Mouse (Mus musculus) forebrain, embryonic 16.5 days (tissue): ENCODE results near the gene Mesp2. TPM values are rescaled to one million over a fixed set of nuclear protein-coding genes. Genes with fewer than 3 reads are reported as not detected.

Experiments used
- ATAC-seq: fragments of 200-750 bp; cut with Nextera tagmentation; 2 replicates; pipeline ENCODE4 v1.8.0; 2017; ENCODE audit warnings: mild to moderate bottlenecking, moderate library complexity
- H3K27ac ChIP-seq: fragments of 300-500 bp; sonication (generic); 2 replicates; pipeline ENCODE4 v1.5.1; 2014; ENCODE audit warnings: low read length, control low read depth
- H3K27me3 ChIP-seq: fragments of 300-500 bp; sonication (generic); replicated peaks from 2 replicates; pipeline ENCODE4 v1.6.1; 2014; ENCODE audit warnings: low read length; ENCODE audit not compliant: control insufficient read depth, insufficient read depth
- H3K36me3 ChIP-seq: fragments of 300-500 bp; sonication (generic); 2 replicates; pipeline ENCODE4 v1.6.1; 2014; ENCODE audit not compliant: control insufficient read depth, insufficient read depth
- H3K4me1 ChIP-seq: fragments of 300-500 bp; sonication (generic); replicated peaks from 2 replicates; pipeline ENCODE4 v1.6.1; 2014; ENCODE audit warnings: low read length; ENCODE audit not compliant: control insufficient read depth, insufficient read depth
- H3K4me2 ChIP-seq: fragments of 300-500 bp; sonication (generic); 2 replicates; pipeline ENCODE4 v1.6.1; 2014; ENCODE audit warnings: mild to moderate bottlenecking, low read length, control low read depth
- H3K4me3 ChIP-seq: fragments of 300-500 bp; sonication (generic); replicated peaks from 2 replicates; pipeline ENCODE4 v1.5.1; 2014; ENCODE audit warnings: mild to moderate bottlenecking, low read length, control low read depth
- H3K9ac ChIP-seq: fragments of 300-500 bp; sonication (generic); replicated peaks from 2 replicates; pipeline ENCODE4 v1.6.1; 2014; ENCODE audit warnings: low read depth, low read length, control low read depth
- H3K9me3 ChIP-seq: fragments of 300-500 bp; sonication (generic); 2 replicates; pipeline ENCODE4 v1.6.1; 2016; ENCODE audit warnings: low read length; ENCODE audit not compliant: control insufficient read depth
- WGBS: fragments of 180-500 bp; shearing (Covaris S2); extraction: QIAGEN DNeasy Blood & Tissue Kit; methylation state at CpG from one replicate; pipeline ENCODE4 v1.1.7; 2014; 5-methylcytosine and 5-hydroxymethylcytosine counted together
- polyA plus RNA-seq: library from polyadenylated mRNA; unstranded; fragments of >200 nt; fragmentation: Nextera tagmentation; extraction: Ambion mirVana; gene quantifications from 2 replicates; pipeline ENCODE4 v1.2.1, GENCODE M21; 2015

The Mesp2 gene
- polyA plus RNA-seq, 1 experiment from 2014 or later: 1.5 TPM

DNA sequence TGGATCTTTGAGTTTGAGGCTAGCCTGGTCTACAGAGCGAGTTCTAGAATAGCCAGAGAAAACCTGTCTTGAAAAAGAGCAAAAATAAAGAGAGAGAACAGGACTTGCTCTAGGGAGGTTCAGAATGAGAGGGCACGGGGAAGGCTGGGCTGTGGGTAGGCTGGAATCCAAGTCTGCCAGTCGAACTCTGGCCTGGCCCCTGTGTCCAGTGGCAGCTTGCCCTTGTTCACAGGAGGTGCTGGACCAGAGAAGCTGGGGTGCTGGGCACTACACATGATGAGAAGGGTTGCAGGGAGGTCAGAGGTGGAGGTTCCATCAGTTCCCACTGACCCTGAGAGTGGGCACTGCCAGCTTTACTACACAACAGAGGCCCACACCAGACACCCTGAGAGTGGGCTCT lies 17.8 kb downstream of the Mesp2 start:
- Histone ChIP-seq H3K36me3 (no peaks in the 10 kb centered on the region), H3K9ac (no peak overlapping the region), H3K4me1 (no peaks in the 10 kb centered on the region), H3K4me2 (no peak overlapping the region), H3K27me3 (no peaks in the 10 kb centered on the region), H3K4me3 (no peak overlapping the region), H3K9me3 (peaks cover 4% of the 10 kb centered on the region; the same call in 1 of the 2 replicates), H3K27ac (no peak overlapping the region)
- WGBS: 81% methylated on average over 3 of the region's 3 CpGs
- ATAC-seq: no peak

DNA sequence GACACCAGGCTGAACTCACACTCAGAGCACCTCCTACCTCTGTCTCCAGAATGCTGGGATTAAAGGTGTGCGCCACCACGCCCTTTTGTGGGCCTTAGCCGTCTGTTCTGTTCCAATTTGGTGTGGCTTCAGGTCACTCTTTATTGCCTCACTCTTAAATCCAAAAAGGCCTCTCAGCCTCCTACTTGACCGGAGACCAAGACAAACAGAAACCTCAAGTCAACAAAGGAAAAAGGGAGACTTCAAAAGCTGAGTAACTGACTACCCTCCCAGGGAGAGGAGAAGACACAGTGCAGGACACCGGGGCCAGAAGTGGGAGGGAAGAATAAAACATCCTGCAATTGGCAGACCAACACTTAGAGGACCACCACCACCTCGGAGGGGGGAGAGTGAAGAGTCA lies 20.6 kb downstream of the Mesp2 start:
- H3K4me1 ChIP-seq: no peaks in the 10 kb centered on the region
- 81% methylated on average over 6 of the region's 6 CpGs for WGBS
- H3K9me3 ChIP-seq: no peaks in the 10 kb centered on the region
- no peak overlapping the region for H3K4me2 ChIP-seq
- no peak overlapping the region for H3K4me3 ChIP-seq
- no peak overlapping the region for H3K27ac ChIP-seq
- H3K36me3 ChIP-seq: no peaks in the 10 kb centered on the region
- no peaks in the 10 kb centered on the region for H3K27me3 ChIP-seq
- H3K9ac ChIP-seq: no peak overlapping the region
- ATAC-seq: no peak

DNA sequence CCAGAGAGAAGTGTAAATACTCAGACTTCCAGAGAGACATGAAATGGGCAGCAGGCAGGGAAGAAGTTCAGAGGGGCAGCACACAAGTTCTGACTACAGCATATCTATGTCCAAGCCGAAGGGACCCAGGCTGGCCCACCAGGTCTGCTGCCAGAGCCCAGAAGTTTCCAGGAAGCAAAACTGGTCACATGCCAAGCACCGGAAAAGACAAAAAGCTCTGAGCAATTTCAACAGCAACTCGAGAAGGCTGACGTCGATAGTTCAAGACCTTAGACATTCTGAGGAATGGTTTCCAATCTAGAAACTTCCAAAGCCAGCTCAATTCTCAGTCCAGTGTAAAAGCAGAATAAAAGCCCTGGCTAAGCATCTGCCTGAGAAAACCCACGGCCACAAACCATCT lies 21.1 kb downstream of the Mesp2 start:
- WGBS: 63% methylated on average over 6 of the region's 6 CpGs
- Histone ChIP-seq H3K4me2 (no peak overlapping the region), H3K4me1 (no peaks in the 10 kb centered on the region), H3K9me3 (no peaks in the 10 kb centered on the region), H3K27me3 (no peaks in the 10 kb centered on the region), H3K9ac (no peak overlapping the region), H3K27ac (no peak overlapping the region), H3K4me3 (no peak overlapping the region), H3K36me3 (no peaks in the 10 kb centered on the region)
- no peak for ATAC-seq

DNA sequence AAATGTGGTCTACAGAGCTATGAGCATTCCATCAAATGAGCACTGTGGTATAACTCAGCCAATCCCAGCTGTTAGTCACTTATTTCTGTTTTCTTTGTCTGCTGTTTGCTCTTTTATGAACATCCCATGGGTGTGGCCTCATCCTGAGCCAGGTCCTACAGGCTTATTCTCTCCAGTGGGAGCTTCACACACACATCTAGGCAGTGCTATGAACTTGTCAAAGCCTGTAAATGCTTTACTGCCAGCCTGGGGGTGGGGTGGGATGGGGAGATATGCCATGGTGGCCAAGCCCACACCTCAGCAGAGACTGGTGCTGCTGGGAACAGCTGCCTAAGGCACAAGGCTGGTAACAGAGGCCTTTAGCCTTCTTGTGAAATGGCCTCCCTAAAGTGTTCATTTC lies 22.5 kb downstream of the Mesp2 start:
- no peaks in the 10 kb centered on the region for H3K36me3 ChIP-seq
- H3K27ac ChIP-seq: no peak overlapping the region
- no peak overlapping the region for H3K4me3 ChIP-seq
- H3K4me1 ChIP-seq: no peaks in the 10 kb centered on the region
- no peak overlapping the region for H3K4me2 ChIP-seq
- H3K9ac ChIP-seq: no peak overlapping the region
- H3K27me3 ChIP-seq: no peaks in the 10 kb centered on the region
- ATAC-seq: no peak
- H3K9me3 ChIP-seq: no peaks in the 10 kb centered on the region

DNA sequence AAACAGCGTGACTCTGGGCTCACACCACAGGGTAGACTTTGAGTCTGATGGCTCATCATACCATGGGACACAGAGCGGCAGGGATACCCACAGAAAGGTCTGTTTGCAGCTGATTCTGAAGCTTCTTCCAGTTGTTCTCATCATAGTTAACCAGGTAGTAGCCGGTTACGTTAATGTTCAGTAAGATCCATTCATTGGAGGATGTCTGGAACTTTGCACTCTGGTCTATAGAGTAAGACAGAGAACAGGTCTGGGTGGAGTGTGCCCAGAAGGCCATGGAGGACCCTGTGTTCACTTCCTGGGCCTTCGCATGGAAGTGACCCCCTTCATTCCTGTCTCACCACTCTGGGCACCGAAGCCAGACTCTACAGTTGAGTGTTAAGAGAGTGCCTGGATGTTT lies 24.7 kb downstream of the Mesp2 start:
- H3K9me3 ChIP-seq: no peaks in the 10 kb centered on the region
- H3K4me1 ChIP-seq: no peaks in the 10 kb centered on the region
- H3K36me3 ChIP-seq: no peaks in the 10 kb centered on the region
- no peak overlapping the region for H3K27ac ChIP-seq
- no peaks in the 10 kb centered on the region for H3K27me3 ChIP-seq
- H3K9ac ChIP-seq: no peak overlapping the region
- no peak overlapping the region for H3K4me2 ChIP-seq
- ATAC-seq: no peak
- WGBS: 97% methylated on average over 6 of the region's 6 CpGs
- H3K4me3 ChIP-seq: no peak overlapping the region

DNA sequence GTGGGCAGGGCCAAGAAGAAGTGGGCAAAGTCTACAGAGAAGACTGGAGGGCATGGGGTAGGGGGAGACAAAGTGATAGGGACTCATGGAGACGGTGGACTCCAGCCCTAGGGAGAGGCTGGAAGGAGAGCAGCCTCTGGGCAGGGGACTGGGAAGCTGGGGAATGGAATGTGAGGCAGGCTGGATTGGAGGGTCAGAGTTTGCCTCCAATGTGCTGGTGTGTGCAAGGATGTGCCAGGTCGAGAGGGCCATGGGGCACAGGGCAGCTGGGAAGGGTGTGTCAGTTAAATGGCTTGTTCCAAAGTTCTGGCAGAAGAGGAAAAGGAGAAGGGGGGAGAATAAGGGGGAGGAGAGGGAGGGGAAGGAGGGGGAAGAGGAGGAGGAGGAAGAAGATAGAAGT lies 26.7 kb downstream of the Mesp2 start:
- no peak overlapping the region for H3K9ac ChIP-seq
- no peak for ATAC-seq

DNA sequence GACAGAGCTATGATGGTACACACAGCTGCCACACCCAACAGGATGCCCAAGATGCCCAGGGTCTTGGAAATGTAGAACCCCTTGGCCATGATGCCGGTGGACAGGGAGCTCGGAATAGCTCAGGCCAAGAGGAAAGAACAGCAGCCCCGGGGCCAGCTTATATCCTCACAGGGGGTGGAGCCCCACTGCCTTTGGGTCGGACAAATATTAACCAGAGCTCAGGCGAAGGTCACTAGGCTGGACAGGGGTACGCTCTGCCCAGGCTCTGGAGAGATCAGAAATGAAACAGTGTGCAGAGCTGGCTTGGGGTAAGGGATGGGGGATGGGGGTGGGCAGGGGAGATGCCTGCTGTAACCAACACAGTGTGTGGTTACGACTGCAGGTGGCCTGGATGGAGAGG lies 31.6 kb downstream of the Mesp2 start:
- H3K9ac ChIP-seq: no peak overlapping the region
- peaks cover 6% of the 10 kb centered on the region; the same call in 1 of the 2 replicates for H3K27me3 ChIP-seq
- H3K4me2 ChIP-seq: no peak overlapping the region
- H3K9me3 ChIP-seq: no peaks in the 10 kb centered on the region
- H3K4me1 ChIP-seq: no peaks in the 10 kb centered on the region
- ATAC-seq: no peak
- H3K36me3 ChIP-seq: no peaks in the 10 kb centered on the region
- H3K4me3 ChIP-seq: no peak overlapping the region
- 68% methylated on average over 7 of the region's 7 CpGs for WGBS
- H3K27ac ChIP-seq: no peak overlapping the region

More for the DNA sequence above, 26.7 kb downstream of the Mesp2 start:
- H3K4me1 ChIP-seq: no peaks in the 10 kb centered on the region
- no peak overlapping the region for H3K4me3 ChIP-seq
- 75% methylated on average over 2 of the region's 2 CpGs for WGBS
- no peak overlapping the region for H3K4me2 ChIP-seq
- no peaks in the 10 kb centered on the region for H3K27me3 ChIP-seq
- no peak overlapping the region for H3K27ac ChIP-seq
- no peaks in the 10 kb centered on the region for H3K36me3 ChIP-seq
- H3K9me3 ChIP-seq: no peaks in the 10 kb centered on the region

DNA sequence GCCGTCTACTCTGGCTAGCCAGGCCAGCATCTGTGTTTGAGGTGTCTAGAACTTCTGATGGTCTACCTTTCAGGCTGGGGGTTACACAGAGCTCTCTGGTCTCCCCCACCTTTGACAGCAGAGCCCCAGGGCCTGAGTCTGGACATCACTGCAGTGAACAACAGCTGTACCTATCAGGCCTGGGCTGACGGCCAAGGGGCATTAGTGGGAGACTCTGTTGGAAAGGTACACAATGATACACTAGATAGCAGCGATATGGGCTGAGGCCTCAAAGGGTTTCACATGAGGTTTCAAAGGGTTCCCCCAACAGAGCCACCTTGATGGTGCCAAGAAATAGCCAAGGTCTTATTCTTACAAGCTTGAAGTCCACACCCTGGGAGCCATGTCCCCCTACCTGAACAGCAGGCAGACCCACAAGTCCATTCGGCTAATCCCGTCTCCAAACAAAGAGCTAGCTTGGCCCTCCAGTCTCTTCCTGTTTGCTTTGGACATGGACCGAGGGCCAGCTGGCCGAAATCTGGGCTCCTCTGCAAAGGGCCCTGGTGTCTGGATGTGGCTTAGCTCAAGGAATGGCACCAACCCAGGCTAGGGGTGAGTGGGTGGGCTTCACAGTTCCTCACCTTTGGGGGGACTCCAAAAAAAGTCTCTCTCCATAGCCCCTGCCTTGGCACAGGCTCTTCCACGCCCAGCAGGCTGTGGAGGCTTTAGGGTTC lies 33.7 kb downstream of the Mesp2 start:
- Histone ChIP-seq H3K36me3 (no peaks in the 10 kb centered on the region), H3K4me1 (peaks cover 6% of the 10 kb centered on the region), H3K27ac (no peak overlapping the region), H3K4me3 (no peak overlapping the region), H3K4me2 (no peak overlapping the region), H3K9me3 (no peaks in the 10 kb centered on the region), H3K27me3 (peaks cover 11% of the 10 kb centered on the region), H3K9ac (no peak overlapping the region)
- WGBS: 78% methylated on average over 8 of the region's 8 CpGs
- no peak for ATAC-seq

DNA sequence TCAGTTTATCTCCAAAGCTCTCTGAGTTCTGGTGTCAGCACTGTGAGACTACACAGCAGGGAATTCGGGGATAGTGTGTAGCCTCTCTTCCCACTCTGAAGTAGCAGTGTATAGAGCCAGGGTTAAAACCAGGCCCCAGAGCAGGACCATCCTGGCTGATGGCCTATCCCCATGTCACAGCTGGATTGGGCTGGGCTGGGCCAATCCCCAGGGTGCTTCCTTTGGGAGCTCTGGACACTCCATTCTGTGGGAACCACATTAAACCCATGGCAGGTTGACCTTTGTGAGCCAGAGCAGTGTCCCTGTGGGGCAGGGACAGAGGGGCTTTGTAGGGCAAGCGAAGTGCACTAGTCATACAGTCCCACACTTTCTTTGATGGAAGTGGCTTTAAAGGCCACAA lies 35.8 kb downstream of the Mesp2 start:
- no peak for ATAC-seq
- peaks cover 11% of the 10 kb centered on the region for H3K27me3 ChIP-seq
- H3K4me2 ChIP-seq: no peak overlapping the region
- H3K27ac ChIP-seq: no peak overlapping the region
- no peaks in the 10 kb centered on the region for H3K9me3 ChIP-seq
- no peaks in the 10 kb centered on the region for H3K36me3 ChIP-seq
- 72% methylated on average over 2 of the region's 2 CpGs for WGBS
- no peak overlapping the region for H3K4me3 ChIP-seq
- no peak overlapping the region for H3K9ac ChIP-seq
- H3K4me1 ChIP-seq: peaks cover 6% of the 10 kb centered on the region
